Mouse (Mus musculus) kidney, adult 2 months (tissue): ENCODE data around the gene Ric3. TPM values are rescaled to one million over a fixed set of nuclear protein-coding genes. Genes with fewer than 3 reads are reported as not detected.
A peak's percentile ranks its signal among the peaks of the same experiment; 100 is the strongest.
"Not testable (repeated sequence)": the region's sequence is repeated elsewhere in the genome, so short reads cannot be mapped to it uniquely, and the experiment has no call there.

Source experiments
- DNase-seq: peaks from one replicate; pipeline ENCODE4 v3.0.0; 2021
- H3K27ac ChIP-seq: fragments of 200-500 bp; 2 replicates; pipeline ENCODE4 v1.5.1; 2012; ENCODE audit warnings: low read depth, low read length, control low read depth, inconsistent platforms; ENCODE audit not compliant: insufficient read depth
- H3K27me3 ChIP-seq: fragments of 200-500 bp; replicated peaks from 2 replicates; pipeline ENCODE4 v1.6.1; 2012; ENCODE audit warnings: mild to moderate bottlenecking, moderate library complexity, low read length, inconsistent platforms; ENCODE audit not compliant: control insufficient read depth, insufficient read depth
- H3K36me3 ChIP-seq: fragments of 200-500 bp; 2 replicates; pipeline ENCODE4 v1.6.1; 2012; ENCODE audit warnings: mild to moderate bottlenecking, moderate library complexity, low read length, inconsistent platforms; ENCODE audit not compliant: control insufficient read depth, insufficient read depth
- H3K4me1 ChIP-seq: fragments of 200-500 bp; 2 replicates; pipeline ENCODE4 v1.6.1; 2011; ENCODE audit warnings: low read length; ENCODE audit not compliant: control insufficient read depth, insufficient read depth
- H3K4me3 ChIP-seq: fragments of 200-500 bp; 2 replicates; pipeline ENCODE4 v1.5.1; 2011; ENCODE audit warnings: mild to moderate bottlenecking, low read depth, low read length, control low read depth; ENCODE audit not compliant: insufficient read depth
- CTCF ChIP-seq: fragments of 200-500 bp; conservative IDR thresholded peaks from 2 replicates; pipeline ENCODE4 v1.5.1; 2011; ENCODE audit warnings: low read depth, mild to moderate bottlenecking, control low read depth, low read length, moderate library complexity, mixed read lengths; ENCODE audit not compliant: insufficient read depth, insufficient read length
- POLR2A ChIP-seq: fragments of 200-500 bp; IDR thresholded peaks from one replicate; pipeline ENCODE4 v1.6.1; 2011; ENCODE audit warnings: low read depth, low read length, control low read depth
- WGBS: fragments of 180-500 bp; shearing (Covaris S2); methylation state at CpG from one replicate; pipeline ENCODE4 v1.1.7; 2018; 5-methylcytosine and 5-hydroxymethylcytosine counted together
- polyA plus RNA-seq: library from polyadenylated mRNA; depleted of rRNA; stranded (reverse); fragments of >200 nt; gene quantifications from 2 replicates; pipeline ENCODE4 v1.2.3, GENCODE M21; 2012

Ric3 gene
- polyA plus RNA-seq, 1 experiment = 0.63 TPM

DNA sequence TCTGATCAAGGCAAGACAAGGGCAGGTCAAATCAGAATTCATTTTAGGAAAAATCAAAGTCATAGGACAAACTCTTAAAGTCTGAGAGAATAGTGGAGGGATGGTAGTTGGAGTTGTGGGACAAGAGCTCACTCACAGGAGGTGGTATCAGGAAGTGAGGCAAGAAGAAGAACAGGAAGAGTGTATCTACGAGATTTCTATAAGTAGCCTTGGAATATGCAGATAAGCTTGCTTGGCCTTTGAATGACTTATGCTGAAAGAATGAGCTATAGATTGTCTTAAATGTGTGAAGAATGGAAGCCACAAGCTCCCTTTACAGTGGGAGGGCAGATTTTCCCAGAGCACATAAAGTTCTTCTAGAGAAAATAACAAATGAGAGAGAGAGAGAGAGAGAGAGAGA is 21.8 kb upstream of the Ric3 start:
- Histone ChIP-seq H3K27ac (no peak overlapping the region), H3K4me1 (no peaks in the 10 kb centered on the region), H3K36me3 (no peaks in the 10 kb centered on the region), H3K27me3 (no peaks in the 10 kb centered on the region), H3K4me3 (no peak overlapping the region)
- WGBS = 39% methylated on average over 1 of the region's 1 CpGs
- no peak for TF ChIP-seq POLR2A
- TF ChIP-seq CTCF = no peak
- DNase-seq = no peak

DNA sequence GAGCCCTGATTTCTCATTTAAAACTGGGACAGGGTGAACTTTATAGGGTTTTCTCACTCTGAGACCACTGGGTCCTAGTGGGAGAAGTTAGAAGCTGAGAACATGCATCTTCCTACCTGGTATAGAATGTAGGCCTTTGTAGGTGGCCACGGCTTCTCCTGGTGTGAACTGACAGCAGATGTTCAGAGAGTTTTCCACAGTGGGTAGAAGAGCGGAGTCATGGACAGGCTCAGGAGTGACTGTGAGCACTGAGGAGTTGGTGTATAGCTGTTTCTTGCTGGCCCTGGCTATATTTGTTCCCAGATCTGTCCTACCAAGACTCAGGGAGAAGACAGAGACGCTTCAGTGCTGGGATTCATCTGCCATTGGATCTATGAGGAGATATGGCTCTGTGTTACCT is 18.0 kb upstream of the Ric3 start:
- Histone ChIP-seq H3K4me3 (no peak overlapping the region), H3K27ac (no peak overlapping the region), H3K36me3 (no peaks in the 10 kb centered on the region), H3K27me3 (no peaks in the 10 kb centered on the region), H3K4me1 (no peaks in the 10 kb centered on the region)
- no peak for DNase-seq
- 80% methylated on average over 3 of the region's 3 CpGs for WGBS
- TF ChIP-seq CTCF (no peak), POLR2A (no peak)

DNA sequence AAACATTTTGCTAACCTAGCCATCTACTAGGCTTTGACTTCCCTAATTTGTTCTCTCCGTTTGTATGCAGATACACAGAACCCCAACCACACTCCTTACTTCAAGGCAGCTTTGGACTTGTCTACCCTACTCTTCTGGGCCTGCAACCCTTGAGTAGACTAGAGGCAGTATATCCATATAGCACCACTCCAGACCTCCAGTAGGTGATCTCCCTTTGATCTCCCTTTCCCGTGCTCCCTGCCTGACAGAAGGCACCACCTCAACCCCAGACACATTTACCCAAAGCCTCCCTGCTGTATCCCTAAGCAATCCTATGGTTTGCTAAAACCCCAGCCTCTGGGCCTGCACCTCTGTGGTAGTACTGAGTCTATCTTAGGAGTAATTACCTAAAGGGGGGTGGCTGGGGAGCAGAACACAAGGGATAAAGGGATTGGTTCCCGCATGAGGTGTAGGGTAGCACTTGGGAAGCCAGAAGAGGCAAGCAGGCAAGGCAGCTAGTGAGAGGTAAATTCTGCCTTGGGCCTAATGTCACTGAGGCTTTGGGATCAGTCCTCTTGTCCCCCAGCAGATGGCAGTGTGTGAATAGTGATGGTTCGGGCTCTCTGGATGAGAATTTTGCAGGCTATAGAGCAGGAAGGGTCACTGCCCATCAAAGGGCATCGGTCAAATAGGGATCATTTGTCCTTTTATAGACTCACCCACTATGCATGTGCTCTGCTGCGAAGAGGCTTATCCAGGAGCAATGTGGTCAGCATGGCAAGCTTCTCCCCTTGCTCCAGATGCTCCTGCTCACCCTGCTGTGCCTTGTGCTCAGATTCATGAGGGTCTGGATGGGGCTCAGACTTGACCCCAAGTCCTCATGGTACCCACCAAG is 15.3 kb upstream of the Ric3 start:
- 28% methylated on average over 6 of the region's 6 CpGs for WGBS
- Histone ChIP-seq H3K27ac (no peak overlapping the region), H3K36me3 (no peaks in the 10 kb centered on the region), H3K4me1 (no peaks in the 10 kb centered on the region), H3K4me3 (no peak overlapping the region), H3K27me3 (no peaks in the 10 kb centered on the region)
- peak; percentile 19 for DNase-seq
- TF ChIP-seq POLR2A (no peak), CTCF (peak; percentile 59)

DNA sequence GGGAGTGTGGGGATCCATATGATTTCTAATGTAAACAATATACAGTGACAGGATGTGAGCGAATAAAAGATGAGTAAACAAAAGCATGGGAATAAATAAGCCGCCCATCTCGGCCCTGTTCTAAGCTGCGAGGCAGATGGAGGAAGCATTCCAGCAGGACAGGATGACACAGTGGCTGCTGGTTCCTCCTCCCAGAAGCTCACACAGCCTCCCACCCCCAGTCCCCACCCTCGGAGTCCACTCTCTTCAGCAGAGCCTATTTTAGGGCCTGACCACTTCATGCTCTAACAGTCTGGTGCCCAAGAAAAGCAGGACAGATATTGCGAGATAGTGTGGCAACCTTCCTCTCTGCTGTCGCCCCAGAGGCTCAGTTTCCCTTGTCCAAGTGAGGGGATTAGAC is 14.1 kb upstream of the Ric3 start:
- no peaks in the 10 kb centered on the region for H3K27me3 ChIP-seq
- TF ChIP-seq CTCF (no peak), POLR2A (no peak)
- 59% methylated on average over 7 of the region's 7 CpGs for WGBS

DNA sequence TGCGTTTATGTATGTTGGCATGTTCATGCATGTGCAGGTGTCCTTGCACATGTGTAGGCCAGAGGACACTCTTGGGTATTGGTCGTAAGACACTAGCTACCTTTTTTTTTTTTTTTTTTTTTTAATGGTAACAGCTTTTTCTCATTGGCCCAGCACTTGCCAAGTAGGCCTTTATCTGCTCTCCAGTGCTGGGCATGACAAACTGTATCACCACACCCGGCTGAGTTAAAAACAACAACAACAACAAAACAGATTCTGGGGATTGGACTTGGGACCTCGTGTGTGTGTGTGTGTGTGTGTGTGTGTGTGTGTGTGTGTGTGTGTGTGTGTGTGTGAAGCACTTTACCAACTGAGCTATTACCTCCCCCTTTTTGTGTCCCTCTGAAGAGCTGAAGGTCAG is 13.5 kb upstream of the Ric3 start:
- no peaks in the 10 kb centered on the region for H3K4me1 ChIP-seq
- H3K27me3 ChIP-seq = no peaks in the 10 kb centered on the region
- no peak for TF ChIP-seq CTCF
- TF ChIP-seq POLR2A = no peak
- H3K36me3 ChIP-seq = no peaks in the 10 kb centered on the region
- WGBS = 75% methylated on average over 4 of the region's 4 CpGs
- H3K27ac ChIP-seq = no peak overlapping the region
- DNase-seq = no peak
- no peak overlapping the region for H3K4me3 ChIP-seq

More for the DNA sequence above, 14.1 kb upstream of the Ric3 start:
- Histone ChIP-seq H3K27ac (no peak overlapping the region), H3K36me3 (no peaks in the 10 kb centered on the region), H3K4me3 (no peak overlapping the region), H3K4me1 (no peaks in the 10 kb centered on the region)
- DNase-seq = no peak

DNA sequence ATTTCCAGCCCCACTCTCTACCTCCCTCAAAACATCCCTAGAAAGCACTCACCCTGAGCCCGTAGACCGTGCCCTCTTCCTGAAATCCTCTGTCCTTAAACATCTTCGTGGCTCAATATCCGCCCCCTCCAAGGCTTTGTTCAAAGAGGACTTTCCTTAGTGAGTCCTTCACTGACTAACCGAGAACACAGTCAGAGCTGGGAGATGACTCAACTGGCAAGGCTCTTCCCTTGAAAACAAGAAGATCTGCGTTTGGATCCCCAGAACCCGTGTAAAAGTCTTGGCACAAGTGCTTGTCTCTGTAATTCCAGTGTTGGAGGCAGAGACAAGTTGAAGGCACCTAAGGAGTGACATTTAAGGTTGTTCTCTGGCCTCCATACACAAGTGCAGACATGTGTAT is 11.2 kb upstream of the Ric3 start:
- H3K4me1 ChIP-seq = no peaks in the 10 kb centered on the region
- DNase-seq = no peak
- no peaks in the 10 kb centered on the region for H3K27me3 ChIP-seq
- H3K36me3 ChIP-seq = no peaks in the 10 kb centered on the region
- H3K27ac ChIP-seq = no peak overlapping the region
- no CpG with 5 or more reads among the region's 7 CpGs for WGBS
- TF ChIP-seq POLR2A (no peak), CTCF (no peak)
- no peak overlapping the region for H3K4me3 ChIP-seq

DNA sequence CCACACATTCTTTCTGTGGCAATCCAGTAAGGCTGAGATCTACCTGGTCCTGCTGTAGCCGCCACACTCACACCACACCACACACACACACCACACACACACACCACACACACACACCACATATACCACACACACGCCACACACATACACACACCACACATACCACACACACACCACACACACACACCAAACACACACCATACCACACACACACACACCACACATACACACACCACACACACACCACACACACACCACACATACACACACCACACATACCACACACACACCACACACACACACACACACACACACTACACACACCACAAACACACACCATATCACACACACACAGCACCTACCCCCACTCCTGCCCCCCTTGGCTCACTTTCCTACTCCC is 8.2 kb upstream of the Ric3 start:
- not testable (repeated sequence) for H3K36me3 ChIP-seq, H3K4me1 ChIP-seq, H3K27me3 ChIP-seq, DNase-seq, H3K27ac ChIP-seq, H3K4me3 ChIP-seq
- WGBS = no CpG with 5 or more reads among the region's 2 CpGs

DNA sequence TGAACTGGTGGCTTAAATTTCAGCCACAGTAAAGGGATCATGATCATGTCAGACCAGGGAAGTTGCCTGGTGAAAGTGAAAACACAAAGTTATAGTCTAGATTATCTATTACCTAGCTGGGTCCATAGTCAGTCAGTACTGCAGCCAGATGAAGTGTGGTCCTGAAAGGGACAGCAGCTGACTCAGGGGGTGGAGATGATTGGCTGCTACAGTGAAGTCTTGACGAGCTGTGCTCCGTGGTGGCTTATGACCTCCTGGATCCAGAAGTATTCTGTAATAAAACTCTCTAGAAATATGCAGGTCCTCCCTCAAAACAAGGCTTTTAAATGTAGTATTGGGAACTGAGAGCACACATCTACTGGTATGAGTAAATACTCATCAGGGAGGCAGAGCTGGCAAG is 3.8 kb upstream of the Ric3 start:
- no peak for DNase-seq
- Histone ChIP-seq H3K27me3 (no peaks in the 10 kb centered on the region), H3K27ac (no peak overlapping the region), H3K4me1 (no peaks in the 10 kb centered on the region), H3K4me3 (no peak overlapping the region), H3K36me3 (no peaks in the 10 kb centered on the region)
- WGBS = 4% methylated on average over 2 of the region's 2 CpGs
- TF ChIP-seq CTCF (no peak), POLR2A (no peak)
